21 mouse cellular contexts compared by ENCODE assay signal in the genomic region with DNA sequence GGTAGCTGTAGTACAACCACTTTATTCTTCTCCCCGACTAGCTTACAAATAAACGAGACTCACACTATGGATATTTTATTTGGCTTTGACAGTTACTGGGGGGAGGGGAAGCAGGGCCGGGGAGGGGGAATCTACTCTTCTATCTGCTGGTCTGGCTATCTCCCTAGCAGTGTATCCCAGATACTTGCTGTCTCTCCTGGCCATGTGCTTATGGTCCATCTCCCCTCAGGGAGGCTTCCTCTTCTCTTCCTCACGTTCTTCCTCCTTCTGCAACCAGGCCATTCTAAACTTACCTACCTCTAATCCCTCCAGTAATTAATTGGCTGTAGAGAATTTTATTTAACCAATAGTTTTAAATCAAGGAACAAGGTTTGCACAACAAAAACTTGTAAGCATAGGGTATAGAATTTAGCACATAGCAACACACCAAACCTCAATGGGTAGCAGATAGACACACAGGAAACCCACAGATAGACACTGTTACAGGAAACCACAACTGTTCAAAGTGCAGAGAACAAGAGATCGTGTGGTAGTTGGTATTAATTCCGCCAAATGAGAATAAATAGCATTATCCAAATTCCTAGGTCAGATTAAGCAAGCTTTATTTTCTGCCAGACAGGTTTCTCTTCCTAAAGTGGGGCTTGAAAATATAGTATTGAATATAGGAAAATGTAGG.
DNase-seq lines count a peak whose midpoint lies in the region; ATAC-seq and TF ChIP-seq lines count a peak whose summit lies in the region.
"Had no signal": no experiment of that assay in that cellular context is flagged by ENCODE, and none has a peak within 500 bp of the region (broad histone marks: within the 10 kb centered on the region; RNA-seq: fewer than 3 reads in every experiment).

No protein-coding gene starts in this region.

- no peaks in the 10 kb centered on the region for H3K36me3 ChIP-seq in thymus, adult 2 months (ENCODE audit: control insufficient read depth, insufficient read depth, low read length)
- no peaks in the 10 kb centered on the region for H3K36me3 ChIP-seq in hindbrain, postnatal 0 days (ENCODE audit: insufficient read depth, low read length)
- H3K36me3 ChIP-seq: forebrain, embryonic 12.5 days; heart, embryonic 13.5 days; hindbrain, embryonic 12.5 days; limb, embryonic 15.5 days; midbrain, embryonic 12.5 days had no signal

- no peak overlapping the region for H3K4me3 ChIP-seq in thymus, adult 2 months (ENCODE audit: control insufficient read depth, insufficient read depth, low read length)
- no peak overlapping the region for H3K4me3 ChIP-seq in hindbrain, postnatal 0 days (ENCODE audit: low read length)
- H3K4me3 ChIP-seq: forebrain, embryonic 12.5 days; heart, adult 2 months; heart, embryonic 13.5 days; hindbrain, embryonic 12.5 days; limb, embryonic 15.5 days; midbrain, embryonic 12.5 days had no signal

- peaks cover 3% of the 10 kb centered on the region for H3K4me1 ChIP-seq in thymus, adult 2 months (replicated peaks; ENCODE audit: control insufficient read depth, insufficient read depth, low read length)
- H3K4me1 ChIP-seq in hindbrain, postnatal 0 days (ENCODE audit: insufficient read depth, low read length) = no peaks in the 10 kb centered on the region
- H3K4me1 ChIP-seq: forebrain, embryonic 12.5 days; heart, embryonic 13.5 days; hindbrain, embryonic 12.5 days; limb, embryonic 15.5 days; midbrain, embryonic 12.5 days had no signal

- H3K27ac ChIP-seq in thymus, adult 2 months (ENCODE audit: control insufficient read depth, insufficient read depth, low read length) = peak overlapping the region; percentile 24; the same call in 1 of the 2 replicates
- H3K27ac ChIP-seq in hindbrain, postnatal 0 days = no peak overlapping the region
- H3K27ac ChIP-seq: forebrain, embryonic 12.5 days; heart, adult 2 months; heart, embryonic 13.5 days; hindbrain, embryonic 12.5 days; kidney, postnatal 0 days; limb, embryonic 15.5 days; midbrain, embryonic 12.5 days had no signal

- H3K9ac ChIP-seq in hindbrain, postnatal 0 days (replicated peaks; ENCODE audit: low read length) = no peak overlapping the region
- H3K9ac ChIP-seq: forebrain, embryonic 12.5 days; heart, embryonic 13.5 days; hindbrain, embryonic 12.5 days; limb, embryonic 15.5 days; midbrain, embryonic 12.5 days had no signal

- TF ChIP-seq POLR2A in thymus, adult 2 months (IDR thresholded peaks at IDR 0.05; ENCODE audit: control insufficient read depth, extremely low read depth, insufficient read depth, low read length, poor library complexity) = no peak

- TF ChIP-seq CTCF in thymus, adult 2 months (IDR thresholded peaks at IDR 0.05; ENCODE audit: borderline replicate concordance, control insufficient read depth, extremely low read depth, insufficient read depth, low read length, poor library complexity) = no peak
- no peak for TF ChIP-seq CTCF in hindbrain, postnatal 0 days (IDR thresholded peaks at IDR 0.05; ENCODE audit: low read depth)

- WGBS in thymus, adult 2 months = 26% methylated on average over 6 of the region's 6 CpGs
- WGBS in hindbrain, postnatal 0 days = 84% methylated on average over 6 of the region's 6 CpGs

- H3K27me3 ChIP-seq in thymus, adult 2 months (ENCODE audit: control insufficient read depth, insufficient read depth, low read length) = no peaks in the 10 kb centered on the region
- H3K27me3 ChIP-seq in hindbrain, postnatal 0 days (ENCODE audit: insufficient read depth, low read length) = no peaks in the 10 kb centered on the region
- H3K27me3 ChIP-seq: forebrain, embryonic 12.5 days; heart, embryonic 13.5 days; hindbrain, embryonic 12.5 days; limb, embryonic 15.5 days; midbrain, embryonic 12.5 days had no signal

- DNase-seq in thymus, adult 2 months = no peak
- no peak for DNase-seq in thymus, adult 18-20 months
- peak; percentile 20 for DNase-seq in T-cell, adult 2 months (ENCODE audit: low spot score)
- no peak for DNase-seq in hindbrain, postnatal 0 days (ENCODE audit: low spot score)
- no peak for DNase-seq in gastrocnemius, postnatal 25 days
- DNase-seq: cerebellum, adult 11 months; cerebellum, adult 9-11 months; heart, adult 2 months; kidney, adult 2 months; layer of hippocampus, adult 9-11 months; left cerebral cortex, postnatal 4 days; lung, postnatal 4 days; right cerebral cortex, postnatal 25 days had no signal

- no peak overlapping the region for H3K4me2 ChIP-seq in hindbrain, postnatal 0 days (ENCODE audit: low read depth, low read length)
- H3K4me2 ChIP-seq: forebrain, embryonic 12.5 days; heart, embryonic 13.5 days; hindbrain, embryonic 12.5 days; limb, embryonic 15.5 days; midbrain, embryonic 12.5 days had no signal

- ATAC-seq in megakaryocyte, adult 5-6 weeks (ENCODE audit: poor library complexity, severe bottlenecking) = peak; percentile 64
- ATAC-seq in erythroid progenitor cell, adult 5-6 weeks (replicated peaks; ENCODE audit: low FRiP score, poor library complexity, severe bottlenecking) = no peak
- no peak for ATAC-seq in hindbrain, postnatal 0 days

- H3K9me3 ChIP-seq in hindbrain, postnatal 0 days (ENCODE audit: low read length) = no peaks in the 10 kb centered on the region
- H3K9me3 ChIP-seq: forebrain, embryonic 12.5 days; heart, embryonic 13.5 days; hindbrain, embryonic 12.5 days; limb, embryonic 15.5 days; midbrain, embryonic 12.5 days had no signal
